Mouse (Mus musculus): ENCODE measurements around the gene Fhl5.
"Not testable (repeated sequence)": the region's sequence is repeated elsewhere in the genome, so short reads cannot be mapped to it uniquely, and the experiment has no call there.

The Fhl5 gene

GRCm38 (mm10) chr4:25242776-25243175 lies at the start of gene Fhl5:
Gene Fhl5 (minus strand): TSS chr4:25242876.
- no peak for DNase-seq (ENCODE audit: inconsistent age in 2 of 2, low spot score in 1 of 2)

DNA sequence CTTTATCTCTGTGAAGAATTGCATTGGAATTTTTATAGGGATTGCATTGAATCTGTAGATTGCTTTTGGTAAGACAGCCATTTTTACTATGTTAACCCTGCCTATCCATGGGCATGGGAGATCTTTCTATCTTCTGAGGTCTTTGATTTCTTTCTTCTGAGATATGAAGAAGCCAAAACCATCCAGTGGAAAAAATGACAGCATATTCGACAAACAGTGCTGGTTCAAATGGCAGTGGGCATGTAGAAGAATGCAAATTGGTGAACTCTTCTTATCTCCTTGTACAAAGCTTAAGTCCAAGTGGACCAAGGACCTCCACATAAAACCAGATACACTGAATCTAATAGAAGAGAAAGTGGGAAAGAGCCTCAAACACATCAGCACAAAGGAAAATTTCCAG lies 42.3 kb upstream of the Fhl5 start:
- DNase-seq (ENCODE audit: inconsistent age in 2 of 2, low spot score in 1 of 2) = not testable (repeated sequence)

GRCm38 (mm10) chr4:25281671-25282038 lies 39.0 kb upstream of the Fhl5 start, which contains the start of gene Ufl1:
Gene Ufl1 (minus strand): TSS chr4:25281821.
- peak; percentile 98 to 99 for DNase-seq (ENCODE audit: inconsistent age in 2 of 2, low spot score in 1 of 2)

GRCm38 (mm10) chr4:25280938-25281670 lies 38.4 kb upstream of the Fhl5 start:
- DNase-seq (ENCODE audit: inconsistent age in 2 of 2, low spot score in 1 of 2) = no peak

- DNase-seq (ENCODE audit: inconsistent age in 2 of 2, low spot score in 1 of 2) = no peak
Observed at GRCm38 (mm10) chr4:25272861-25273627, 30.4 kb upstream of the Fhl5 start.

GRCm38 (mm10) chr4:25271926-25272325 lies 29.2 kb upstream of the Fhl5 start:
- no peak for DNase-seq (ENCODE audit: inconsistent age in 2 of 2, low spot score in 1 of 2)

DNA sequence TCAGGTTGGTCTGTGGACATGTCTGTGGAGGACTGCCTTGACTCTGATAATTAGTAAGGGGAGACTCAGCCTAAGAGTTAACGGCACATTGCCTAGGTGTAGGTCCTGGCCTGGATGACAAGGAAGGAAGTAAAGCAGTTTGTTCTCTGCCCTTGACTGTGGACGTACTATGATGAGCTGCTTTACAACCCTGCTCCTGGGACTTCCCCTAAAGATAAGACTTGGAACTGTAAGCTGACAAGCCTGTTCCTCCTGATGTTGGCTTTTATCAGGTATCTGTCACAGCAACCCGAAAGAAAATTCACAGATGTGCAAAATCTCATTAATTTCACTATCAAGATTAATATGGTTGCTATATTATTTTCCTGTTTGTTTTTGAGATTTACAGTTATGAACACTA lies 24.5 kb upstream of the Fhl5 start:
- no peak for DNase-seq (ENCODE audit: inconsistent age in 2 of 2, low spot score in 1 of 2)

DNA sequence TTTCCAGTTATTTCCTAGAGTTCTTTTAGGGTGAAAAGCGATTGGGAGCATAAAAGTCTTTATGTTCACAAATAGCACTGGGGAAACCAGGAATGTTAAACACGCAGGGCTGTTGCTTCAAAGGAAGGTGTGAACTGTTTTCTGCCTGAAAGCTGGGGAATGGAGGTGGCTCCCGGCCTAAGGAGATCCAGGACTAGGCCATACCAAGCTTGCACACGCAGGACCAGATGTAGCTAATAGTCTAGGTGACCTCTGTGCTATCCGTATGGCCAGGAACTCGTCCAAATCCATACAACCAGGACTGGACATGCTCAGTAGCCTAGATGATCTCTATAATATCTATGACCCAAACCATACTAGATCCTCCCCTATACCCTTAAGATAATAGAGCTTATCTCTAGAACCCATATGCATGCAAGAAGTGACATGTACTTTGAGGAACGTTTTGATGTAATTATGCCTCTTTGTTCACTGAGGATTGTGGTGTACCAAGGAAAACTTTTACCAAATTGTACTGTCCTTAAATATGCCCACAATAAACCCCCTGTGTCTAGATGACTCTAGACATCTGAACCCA lies 15.2 kb upstream of the Fhl5 start:
- DNase-seq (ENCODE audit: inconsistent age in 2 of 2, low spot score in 1 of 2) = no peak

DNA sequence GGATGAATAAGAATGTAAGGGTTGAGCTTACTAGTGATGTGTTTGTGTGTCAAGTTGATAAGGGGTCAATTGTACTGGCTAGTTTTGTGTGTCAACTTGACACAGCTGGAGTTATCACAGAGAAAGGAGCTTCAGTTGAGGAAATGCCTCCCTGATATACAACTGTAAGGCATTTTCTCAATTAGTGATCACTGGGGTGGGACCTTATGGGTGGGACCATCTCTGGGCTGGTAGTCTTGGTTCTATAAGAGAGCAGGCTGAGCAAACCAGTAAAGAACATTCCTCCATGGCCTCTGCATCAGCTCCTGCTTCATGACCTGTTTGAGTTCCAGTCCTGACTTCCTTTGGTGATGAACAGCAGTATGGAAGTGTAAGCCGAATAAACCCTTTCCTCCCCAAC lies 7.0 kb downstream of the Fhl5 start:
- DNase-seq (ENCODE audit: inconsistent age in 2 of 2, low spot score in 1 of 2) = not testable (repeated sequence)

DNA sequence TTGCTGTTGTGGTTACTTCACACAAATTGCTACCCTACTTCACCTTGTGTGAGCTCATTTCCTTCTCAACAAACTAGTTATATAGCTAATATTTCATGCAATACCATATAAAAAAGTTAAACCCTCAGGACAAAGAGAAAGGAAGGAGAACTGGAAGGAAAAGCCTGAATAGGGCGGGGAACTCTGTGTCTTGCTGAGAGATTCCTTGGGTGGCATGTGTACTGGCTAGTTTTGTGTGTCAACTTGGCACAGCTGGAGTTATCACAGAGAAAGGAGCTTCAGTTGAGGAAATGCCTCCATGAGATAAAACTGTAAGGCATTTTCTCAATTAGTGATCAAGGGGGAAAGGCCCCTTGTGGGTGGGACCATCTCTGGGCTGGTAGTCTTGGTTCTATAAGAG lies 8.9 kb downstream of the Fhl5 start:
- not testable (repeated sequence) for DNase-seq (ENCODE audit: inconsistent age in 2 of 2, low spot score in 1 of 2)

DNA sequence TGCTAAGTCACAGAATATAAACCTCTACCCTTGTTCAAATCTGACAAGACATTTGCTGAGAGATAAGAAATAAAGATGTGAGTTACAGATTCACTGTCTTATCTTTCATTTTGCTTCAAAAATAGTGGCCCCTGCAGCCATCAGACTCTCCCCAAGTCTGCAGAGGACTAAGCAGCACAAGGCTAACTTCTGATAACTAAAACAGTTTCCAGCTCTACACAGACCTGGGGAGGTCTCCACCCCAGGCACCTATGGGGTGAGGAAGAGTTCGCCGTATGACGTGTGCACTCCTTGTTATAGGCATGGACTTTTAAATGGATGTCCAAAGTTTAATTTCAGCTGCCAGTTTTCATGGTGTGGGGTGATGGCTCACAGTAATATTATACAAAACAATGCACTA lies 10.1 kb downstream of the Fhl5 start:
- no peak for DNase-seq (ENCODE audit: inconsistent age in 2 of 2, low spot score in 1 of 2)

GRCm38 (mm10) chr4:25227527-25227926 lies 15.1 kb downstream of the Fhl5 start:
- DNase-seq (ENCODE audit: inconsistent age in 2 of 2, low spot score in 1 of 2) = no peak

- DNase-seq (ENCODE audit: inconsistent age in 2 of 2, low spot score in 1 of 2) = no peak
Observed at GRCm38 (mm10) chr4:25221927-25222326, 20.7 kb downstream of the Fhl5 start.

DNA sequence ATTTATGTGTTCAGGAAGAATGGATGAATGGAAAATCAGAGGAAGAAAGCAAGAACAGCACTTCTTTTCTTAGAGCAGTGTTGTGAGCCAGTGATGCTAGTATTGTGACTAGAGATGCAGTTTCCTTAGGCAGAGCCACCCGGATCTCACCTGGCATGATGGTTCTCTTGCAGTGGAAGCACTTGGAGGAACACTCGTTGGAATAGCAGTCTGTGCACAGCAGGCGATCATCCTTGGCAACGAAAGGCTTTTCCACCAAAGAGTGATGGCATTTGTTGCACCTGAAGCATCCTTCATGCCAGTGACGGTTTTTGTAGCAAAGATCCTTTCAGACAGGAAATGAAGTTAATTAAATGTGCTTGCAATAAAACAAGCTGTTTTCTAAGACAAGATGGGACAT lies 29.2 kb downstream of the Fhl5 start:
- DNase-seq (ENCODE audit: inconsistent age in 2 of 2, low spot score in 1 of 2) = no peak

GRCm38 (mm10) chr4:25206166-25206565 lies 36.5 kb downstream of the Fhl5 start:
- DNase-seq (ENCODE audit: inconsistent age in 2 of 2, low spot score in 1 of 2) = no peak

DNA sequence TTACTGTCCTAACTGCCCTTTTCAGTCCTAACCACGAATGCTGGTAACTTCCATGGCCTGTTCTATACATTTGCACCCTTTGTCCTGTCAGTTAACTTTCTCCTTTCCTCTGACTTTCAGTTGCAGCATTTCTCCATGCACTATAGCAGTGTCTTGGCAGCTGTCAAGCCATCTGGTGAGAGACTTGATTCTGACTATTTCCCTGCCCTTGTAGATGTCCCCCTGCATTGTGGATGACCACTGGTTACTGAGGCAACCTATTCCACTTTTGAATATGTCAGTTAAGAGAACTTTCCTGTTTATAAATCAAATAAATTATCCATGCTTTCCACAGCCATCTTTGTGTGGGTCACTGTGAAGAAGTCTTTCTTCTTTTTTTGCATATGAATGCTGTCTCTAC lies 45.4 kb downstream of the Fhl5 start:
- DNase-seq (ENCODE audit: inconsistent age in 2 of 2, low spot score in 1 of 2) = no peak

DNA sequence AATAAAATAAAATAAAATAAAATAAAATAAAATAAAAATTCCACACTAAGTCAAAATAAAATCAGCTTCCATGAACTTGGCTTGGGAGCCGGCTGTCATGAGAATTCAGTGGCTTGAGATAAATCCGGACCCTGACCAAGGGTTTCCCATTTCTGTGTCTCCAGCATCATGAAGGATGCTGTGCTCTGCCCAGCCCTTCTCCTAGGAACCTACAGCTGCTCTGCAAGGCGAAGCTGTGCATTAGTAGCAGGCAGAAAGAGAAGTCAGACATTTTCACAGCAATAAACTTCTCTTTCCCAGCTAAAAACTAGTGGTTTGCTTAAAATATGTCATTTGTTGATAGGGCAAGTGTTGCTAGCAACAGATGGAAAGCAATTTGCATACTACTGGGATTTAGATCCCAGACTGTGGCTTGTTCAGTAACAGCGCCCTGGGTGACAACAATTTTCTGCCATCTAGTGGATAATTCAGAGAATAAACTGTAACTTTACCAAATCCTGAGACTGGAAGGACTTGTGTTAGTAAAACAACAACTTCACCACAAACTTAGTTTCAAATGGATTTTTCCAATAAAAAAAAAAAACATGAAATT lies 63.0 kb downstream of the Fhl5 start:
- peak in 1 of 2 experiments; percentile 34 for DNase-seq (ENCODE audit: inconsistent age in 2 of 2, low spot score in 1 of 2)

Measured in adrenal gland, adult (tissue).